In the genomic region with DNA sequence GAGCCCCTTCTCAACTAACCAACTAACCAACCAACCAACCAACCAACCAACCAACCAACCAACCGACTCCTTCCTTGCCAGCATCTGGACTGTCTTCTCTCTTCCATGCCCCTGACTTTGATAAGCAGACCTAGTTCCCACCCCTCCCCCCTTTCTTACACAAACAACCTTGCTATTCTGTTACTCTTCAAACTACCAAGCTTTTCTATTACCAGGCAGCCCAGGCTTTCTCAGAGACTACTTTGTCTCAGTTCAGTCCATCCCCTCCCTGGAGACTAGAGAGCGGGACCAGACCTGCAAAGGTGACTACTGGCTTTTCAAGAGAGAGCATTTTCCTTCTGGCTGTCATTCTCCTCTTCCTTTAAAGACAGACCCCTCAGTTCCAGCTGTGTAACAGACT, we compare ENCODE assay signal across 14 mouse cellular contexts.
"Had no signal": no experiment of that assay in that cellular context is flagged by ENCODE, and none has a peak within 500 bp of the region (broad histone marks: within the 10 kb centered on the region; RNA-seq: fewer than 3 reads in every experiment).

No protein-coding gene starts in this region.

- DNase-seq: kidney, adult 18-20 months; kidney, postnatal 14 days; layer of hippocampus, adult 9-11 months; liver, embryonic 13.5 days; lung, adult 2 months; lung, postnatal 14 days; lung, postnatal 4 days; midbrain, embryonic 14.5 days; thymus, postnatal 25 days had no signal

- H3K9me3 ChIP-seq: kidney, embryonic 15.5 days; liver, embryonic 13.5 days had no signal

- H3K4me3 ChIP-seq: kidney, embryonic 15.5 days; layer of hippocampus, adult 2 months; liver, embryonic 13.5 days had no signal

- H3K27me3 ChIP-seq: kidney, embryonic 15.5 days; liver, embryonic 13.5 days had no signal

- H3K9ac ChIP-seq: kidney, embryonic 15.5 days; liver, embryonic 13.5 days had no signal

- H3K36me3 ChIP-seq: kidney, embryonic 15.5 days; liver, embryonic 13.5 days had no signal

- H3K4me2 ChIP-seq: kidney, embryonic 15.5 days; liver, embryonic 13.5 days; midbrain, embryonic 11.5 days had no signal

- ATAC-seq: inflammation-experienced regulatory T-cells, adult 6 months; intestine, embryonic 16.5 days had no signal

- H3K27ac ChIP-seq: kidney, embryonic 15.5 days; layer of hippocampus, adult 2 months; liver, embryonic 13.5 days had no signal
